Mouse (Mus musculus): ENCODE measurements at regions not wholly inside any gene's neighbourhood (a gene's known extent, or its start where the extent isn't known, plus 50 kb on each side); places are given as distances from the start of the nearest gene placed in this dataset.
"Not testable (repeated sequence)": the region's sequence is repeated elsewhere in the genome, so short reads cannot be mapped to it uniquely, and the experiment has no call there.

GRCm38 (mm10) chr7:111882991-111883390 is 103.2 kb upstream of the Galnt18 start:
- Histone ChIP-seq H3K36me3 (ENCODE audit: insufficient read depth, low read length) (no peaks in the 10 kb centered on the region), H3K9ac (ENCODE audit: low read depth, low read length) (no peak overlapping the region), H3K4me2 (ENCODE audit: low read length) (no peak overlapping the region), H3K4me1 (replicated peaks; ENCODE audit: insufficient read depth, low read length) (no peaks in the 10 kb centered on the region), H3K27ac (no peak overlapping the region), H3K27me3 (ENCODE audit: insufficient read depth, low read length) (no peaks in the 10 kb centered on the region), H3K4me3 (replicated peaks; ENCODE audit: low read depth, low read length) (no peak overlapping the region), H3K9me3 (replicated peaks; ENCODE audit: low read length) (no peaks in the 10 kb centered on the region)
- DNase-seq (ENCODE audit: low spot score) (no peak), ATAC-seq (replicated peaks; ENCODE audit: low FRiP score, low read depth) (no peak)
- TF ChIP-seq CTCF (IDR thresholded peaks at IDR 0.05; ENCODE audit: low read depth) = no peak
- WGBS = 76% methylated on average over 2 of the region's 2 CpGs

- Histone ChIP-seq H3K9ac (ENCODE audit: low read depth, low read length) (no peak overlapping the region), H3K27ac (no peak overlapping the region), H3K27me3 (ENCODE audit: insufficient read depth, low read length) (no peaks in the 10 kb centered on the region), H3K4me1 (replicated peaks; ENCODE audit: insufficient read depth, low read length) (no peaks in the 10 kb centered on the region), H3K4me3 (replicated peaks; ENCODE audit: low read depth, low read length) (no peak overlapping the region), H3K9me3 (replicated peaks; ENCODE audit: low read length) (no peaks in the 10 kb centered on the region), H3K4me2 (ENCODE audit: low read length) (no peak overlapping the region), H3K36me3 (ENCODE audit: insufficient read depth, low read length) (no peaks in the 10 kb centered on the region)
- ATAC-seq (replicated peaks; ENCODE audit: low FRiP score, low read depth) (no peak), DNase-seq (ENCODE audit: low spot score) (no peak)
- TF ChIP-seq CTCF (IDR thresholded peaks at IDR 0.05; ENCODE audit: low read depth) = no peak
- WGBS = 80% methylated on average over 4 of the region's 4 CpGs
These were observed 100.4 kb upstream of the Galnt18 start for GRCm38 (mm10) chr7:111880067-111880675.

- ATAC-seq (replicated peaks; ENCODE audit: low FRiP score, low read depth) (no peak), DNase-seq (ENCODE audit: low spot score) (peak; percentile 18)
- no peaks in the 10 kb centered on the region for H3K36me3 ChIP-seq (ENCODE audit: insufficient read depth, low read length)
- WGBS = 72% methylated on average over 1 of the region's 1 CpGs
- H3K9ac ChIP-seq (ENCODE audit: low read depth, low read length) = no peak overlapping the region
- no peaks in the 10 kb centered on the region for H3K27me3 ChIP-seq (ENCODE audit: insufficient read depth, low read length)
- no peak overlapping the region for H3K4me2 ChIP-seq (ENCODE audit: low read length)
- no peaks in the 10 kb centered on the region for H3K4me1 ChIP-seq (replicated peaks; ENCODE audit: insufficient read depth, low read length)
- no peak overlapping the region for H3K4me3 ChIP-seq (replicated peaks; ENCODE audit: low read depth, low read length)
- H3K9me3 ChIP-seq (replicated peaks; ENCODE audit: low read length) = no peaks in the 10 kb centered on the region
- no peak for TF ChIP-seq CTCF (IDR thresholded peaks at IDR 0.05; ENCODE audit: low read depth)
- H3K27ac ChIP-seq = no peak overlapping the region
These were observed 97.8 kb upstream of the Galnt18 start for GRCm38 (mm10) chr7:111877591-111877990.

DNA sequence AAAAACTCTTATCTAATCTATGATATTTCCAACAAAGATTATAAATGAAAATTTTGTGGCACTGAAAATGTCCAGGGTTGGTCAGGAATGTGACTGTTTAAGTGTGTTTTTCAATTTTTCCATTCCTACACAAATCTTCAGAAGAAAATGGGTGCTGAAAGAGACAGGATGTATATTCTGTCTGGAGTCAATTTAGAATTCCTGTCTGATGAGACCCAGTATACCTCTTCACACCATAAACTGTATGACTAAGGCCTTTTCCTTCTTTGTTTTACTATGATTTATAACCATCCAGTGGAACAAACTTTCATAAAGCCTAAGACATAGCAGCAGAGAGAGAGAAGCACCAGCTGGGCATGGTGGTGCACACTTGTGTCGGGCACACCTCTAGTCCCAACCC is 96.2 kb upstream of the Galnt18 start:
- no peaks in the 10 kb centered on the region for H3K4me1 ChIP-seq (replicated peaks; ENCODE audit: insufficient read depth, low read length)
- no peak overlapping the region for H3K4me2 ChIP-seq (ENCODE audit: low read length)
- no peak overlapping the region for H3K27ac ChIP-seq
- H3K9ac ChIP-seq (ENCODE audit: low read depth, low read length) = no peak overlapping the region
- H3K9me3 ChIP-seq (replicated peaks; ENCODE audit: low read length) = no peaks in the 10 kb centered on the region
- 78% methylated on average over 1 of the region's 1 CpGs for WGBS
- no peak for DNase-seq (ENCODE audit: low spot score)
- ATAC-seq (replicated peaks; ENCODE audit: low FRiP score, low read depth) = no peak
- H3K36me3 ChIP-seq (ENCODE audit: insufficient read depth, low read length) = no peaks in the 10 kb centered on the region
- TF ChIP-seq CTCF (IDR thresholded peaks at IDR 0.05; ENCODE audit: low read depth) = no peak
- no peak overlapping the region for H3K4me3 ChIP-seq (replicated peaks; ENCODE audit: low read depth, low read length)
- no peaks in the 10 kb centered on the region for H3K27me3 ChIP-seq (ENCODE audit: insufficient read depth, low read length)

- Histone ChIP-seq H3K4me3 (replicated peaks; ENCODE audit: low read depth, low read length) (no peak overlapping the region), H3K4me2 (ENCODE audit: low read length) (no peak overlapping the region), H3K9me3 (replicated peaks; ENCODE audit: low read length) (no peaks in the 10 kb centered on the region), H3K9ac (ENCODE audit: low read depth, low read length) (no peak overlapping the region), H3K36me3 (ENCODE audit: insufficient read depth, low read length) (no peaks in the 10 kb centered on the region), H3K4me1 (replicated peaks; ENCODE audit: insufficient read depth, low read length) (no peaks in the 10 kb centered on the region), H3K27me3 (ENCODE audit: insufficient read depth, low read length) (no peaks in the 10 kb centered on the region), H3K27ac (no peak overlapping the region)
- no peak for TF ChIP-seq CTCF (IDR thresholded peaks at IDR 0.05; ENCODE audit: low read depth)
- DNase-seq (ENCODE audit: low spot score) (no peak), ATAC-seq (replicated peaks; ENCODE audit: low FRiP score, low read depth) (no peak)
- WGBS = 88% methylated on average over 6 of the region's 6 CpGs
These were observed 89.6 kb upstream of the Galnt18 start for GRCm38 (mm10) chr7:111869337-111869736.

GRCm38 (mm10) chr7:111863035-111863434 is 83.3 kb upstream of the Galnt18 start:
- no peak for DNase-seq (ENCODE audit: low spot score)
- H3K4me2 ChIP-seq (ENCODE audit: low read length) = no peak overlapping the region

GRCm38 (mm10) chr7:111858291-111858690 is 78.5 kb upstream of the Galnt18 start:
- not testable (repeated sequence) for H3K4me2 ChIP-seq (ENCODE audit: low read length); H3K4me3 ChIP-seq (replicated peaks; ENCODE audit: low read depth, low read length); H3K36me3 ChIP-seq (ENCODE audit: insufficient read depth, low read length); ATAC-seq (replicated peaks; ENCODE audit: low FRiP score, low read depth); H3K4me1 ChIP-seq (replicated peaks; ENCODE audit: insufficient read depth, low read length); H3K27ac ChIP-seq; H3K27me3 ChIP-seq (ENCODE audit: insufficient read depth, low read length); H3K9ac ChIP-seq (ENCODE audit: low read depth, low read length); H3K9me3 ChIP-seq (replicated peaks; ENCODE audit: low read length); DNase-seq (ENCODE audit: low spot score)
- 87% methylated on average over 8 of the region's 8 CpGs for WGBS
- TF ChIP-seq CTCF (IDR thresholded peaks at IDR 0.05; ENCODE audit: low read depth) = peak; percentile 44; the same call in 1 of the 2 replicates

More at GRCm38 (mm10) chr7:111863035-111863434, 83.3 kb upstream of the Galnt18 start:
- H3K27ac ChIP-seq = no peak overlapping the region
- no peaks in the 10 kb centered on the region for H3K9me3 ChIP-seq (replicated peaks; ENCODE audit: low read length)
- 59% methylated on average over 8 of the region's 8 CpGs for WGBS
- H3K4me1 ChIP-seq (replicated peaks; ENCODE audit: insufficient read depth, low read length) = no peaks in the 10 kb centered on the region
- no peak for TF ChIP-seq CTCF (IDR thresholded peaks at IDR 0.05; ENCODE audit: low read depth)
- H3K9ac ChIP-seq (ENCODE audit: low read depth, low read length) = no peak overlapping the region
- H3K36me3 ChIP-seq (ENCODE audit: insufficient read depth, low read length) = no peaks in the 10 kb centered on the region
- H3K27me3 ChIP-seq (ENCODE audit: insufficient read depth, low read length) = no peaks in the 10 kb centered on the region
- ATAC-seq (replicated peaks; ENCODE audit: low FRiP score, low read depth) = no peak
- no peak overlapping the region for H3K4me3 ChIP-seq (replicated peaks; ENCODE audit: low read depth, low read length)
